Mouse (Mus musculus) spleen, adult 2 months (tissue): Measurements from ENCODE around the gene Tmem183a.

Source experiments
- CTCF ChIP-seq: fragments of 200-500 bp; IDR thresholded peaks from 2 replicates; pipeline ENCODE4 v1.5.1; 2011; ENCODE audit warnings: mild to moderate bottlenecking, inconsistent platforms; ENCODE audit not compliant: insufficient read depth, insufficient read length, insufficient replicate concordance; ENCODE audit errors: extremely low read depth
- POLR2A ChIP-seq: fragments of 200-500 bp; IDR thresholded peaks from 2 replicates; pipeline ENCODE4 v1.6.1; 2011; ENCODE audit warnings: low read depth, low read length, inconsistent platforms

GRCm38 (mm10) chr1:134302568-134303238, 59.1 kb downstream of the Tmem183a start:
- TF ChIP-seq CTCF (no peak), POLR2A (no peak)
